Mouse (Mus musculus) kidney, adult 8-10 months (tissue): ENCODE measurements around the gene Hmga1b.
"Not testable (repeated sequence)": the region's sequence is repeated elsewhere in the genome, so short reads cannot be mapped to it uniquely, and the experiment has no call there.

Experiments
- DNase-seq, 2 experiments: peaks; one replicate each; pipeline ENCODE4 v3.0.0; 2022

The Hmga1b gene

DNA sequence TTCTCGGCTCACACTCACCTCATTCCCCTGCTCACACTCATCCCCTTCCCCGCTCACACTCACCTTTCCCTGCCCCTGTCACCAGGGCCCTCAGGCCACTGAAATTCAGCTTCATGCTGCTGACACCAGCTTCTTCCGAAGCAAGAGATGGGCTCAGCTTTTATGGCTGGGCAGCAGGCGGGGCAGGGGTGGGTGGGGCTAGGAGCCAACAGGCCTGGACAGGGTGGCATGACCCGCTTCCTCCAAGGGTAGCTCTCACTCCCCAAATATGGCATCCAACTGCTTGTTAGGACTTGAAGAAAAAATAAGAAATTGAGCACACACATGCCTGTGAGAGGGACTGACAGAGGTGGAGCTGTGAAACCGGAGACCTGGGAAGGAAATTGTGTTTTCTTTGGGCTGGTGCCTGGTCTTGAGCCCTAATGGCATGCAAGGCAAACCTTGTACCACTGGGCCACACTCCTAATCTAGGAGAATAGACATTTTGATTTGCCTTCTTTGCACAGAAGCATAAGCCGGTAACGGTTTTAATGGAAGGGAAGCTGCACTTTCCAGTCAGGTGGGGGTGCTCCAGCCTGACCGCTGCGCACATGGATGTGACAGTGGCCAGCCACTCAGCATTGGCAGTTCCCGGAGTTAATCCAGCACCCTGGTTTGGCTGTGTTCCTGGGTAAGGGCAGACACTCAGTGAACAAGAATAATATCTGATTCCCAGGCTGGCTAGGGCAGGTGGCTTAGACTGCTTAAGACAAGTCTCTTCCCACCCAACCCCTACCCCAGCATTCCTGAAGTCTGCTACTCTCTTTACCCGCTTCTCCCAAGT, 30.5 kb upstream of the Hmga1b start, which contains the start of gene Cbr2:
Cbr2 (minus strand) TSS at position 257 of the 823 bp plus-strand sequence.
- no peak for DNase-seq

- peak; percentile 51 to 63 for DNase-seq
Observed at GRCm38 (mm10) chr11:120733521-120733920, 29.1 kb upstream of the Hmga1b start.

- DNase-seq: no peak
Observed at GRCm38 (mm10) chr11:120736424-120736823, 26.2 kb upstream of the Hmga1b start.

- DNase-seq: no peak
Observed at GRCm38 (mm10) chr11:120740981-120741380, 21.6 kb upstream of the Hmga1b start.

DNA sequence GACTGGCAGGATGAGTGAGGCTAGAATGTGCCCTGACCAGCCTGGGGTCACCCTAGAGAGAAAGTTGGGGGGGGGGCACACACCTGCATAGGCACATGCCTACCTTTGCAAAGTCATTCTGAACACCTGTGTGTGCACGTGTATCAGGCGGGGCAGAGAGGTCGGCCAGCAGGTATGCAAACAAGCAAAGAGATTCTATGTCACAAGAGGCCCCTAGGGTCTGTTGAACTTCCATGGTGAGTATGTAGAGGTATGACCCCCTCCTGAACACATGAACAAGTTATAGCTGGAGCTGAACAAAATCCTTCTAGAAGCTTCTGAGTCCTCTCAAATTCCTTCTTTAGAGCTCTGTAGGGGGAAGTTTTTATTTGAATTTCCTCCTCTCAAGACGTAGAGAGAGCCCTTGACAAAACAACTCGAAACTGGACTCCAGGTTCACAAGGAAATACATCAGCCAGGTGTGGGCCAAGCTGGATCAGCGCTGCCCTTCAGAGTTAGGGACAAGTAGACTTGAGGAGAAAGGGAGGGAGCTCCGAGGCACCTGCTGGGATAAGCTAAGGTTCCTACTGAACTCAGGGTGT, 18.4 kb upstream of the Hmga1b start:
- DNase-seq: no peak

- DNase-seq: no peak
Observed at GRCm38 (mm10) chr11:120747974-120748373, 14.6 kb upstream of the Hmga1b start.

- DNase-seq: peak in 1 of 2 experiments; percentile 38
Observed at GRCm38 (mm10) chr11:120749430-120749829, 13.2 kb upstream of the Hmga1b start.

- DNase-seq: no peak
Observed at GRCm38 (mm10) chr11:120751606-120752005, 11.0 kb upstream of the Hmga1b start.

- DNase-seq: no peak
Observed at GRCm38 (mm10) chr11:120760236-120760635, 2.4 kb upstream of the Hmga1b start.

DNA sequence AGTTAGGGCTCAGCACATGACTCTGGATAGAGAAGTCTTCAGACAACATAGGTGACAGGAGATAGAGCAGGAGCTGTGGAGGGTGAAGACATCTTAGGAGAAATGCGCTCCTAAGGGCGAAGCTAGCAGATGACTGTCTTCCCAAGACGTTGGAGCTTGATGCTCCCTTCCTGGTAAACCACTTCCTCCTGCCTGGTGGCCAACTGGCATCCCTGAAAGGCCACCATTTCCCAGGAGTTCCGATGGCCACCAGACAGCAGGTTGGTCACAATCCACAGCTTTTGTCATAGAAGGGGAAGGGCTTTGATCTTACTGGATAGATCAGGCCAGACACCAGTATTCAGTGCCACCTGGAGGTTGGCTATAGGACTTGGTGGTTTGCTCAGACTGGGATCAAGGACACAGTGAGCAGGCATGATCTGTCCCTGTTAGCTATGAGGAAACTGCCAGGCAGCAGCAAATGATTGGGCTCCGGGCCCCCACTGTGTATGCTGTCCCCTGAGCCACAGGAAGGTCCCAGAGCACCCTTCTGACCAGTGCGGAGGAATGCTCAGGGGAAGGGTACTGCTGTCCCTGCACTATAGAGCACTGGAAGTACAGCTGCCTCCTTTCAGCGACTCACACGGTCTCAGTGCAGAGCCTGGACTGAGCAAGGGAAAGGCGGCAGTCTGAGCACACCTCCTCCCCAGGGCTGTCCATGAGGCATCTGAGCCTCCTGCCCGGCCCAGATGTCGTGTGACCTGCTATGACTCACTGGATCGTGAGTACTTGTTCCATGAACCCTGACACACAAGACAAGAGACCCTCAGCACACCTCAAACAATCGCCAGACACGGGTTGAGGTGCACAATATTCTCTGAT, 553 bp upstream of the Hmga1b start:
- no peak for DNase-seq

DNA sequence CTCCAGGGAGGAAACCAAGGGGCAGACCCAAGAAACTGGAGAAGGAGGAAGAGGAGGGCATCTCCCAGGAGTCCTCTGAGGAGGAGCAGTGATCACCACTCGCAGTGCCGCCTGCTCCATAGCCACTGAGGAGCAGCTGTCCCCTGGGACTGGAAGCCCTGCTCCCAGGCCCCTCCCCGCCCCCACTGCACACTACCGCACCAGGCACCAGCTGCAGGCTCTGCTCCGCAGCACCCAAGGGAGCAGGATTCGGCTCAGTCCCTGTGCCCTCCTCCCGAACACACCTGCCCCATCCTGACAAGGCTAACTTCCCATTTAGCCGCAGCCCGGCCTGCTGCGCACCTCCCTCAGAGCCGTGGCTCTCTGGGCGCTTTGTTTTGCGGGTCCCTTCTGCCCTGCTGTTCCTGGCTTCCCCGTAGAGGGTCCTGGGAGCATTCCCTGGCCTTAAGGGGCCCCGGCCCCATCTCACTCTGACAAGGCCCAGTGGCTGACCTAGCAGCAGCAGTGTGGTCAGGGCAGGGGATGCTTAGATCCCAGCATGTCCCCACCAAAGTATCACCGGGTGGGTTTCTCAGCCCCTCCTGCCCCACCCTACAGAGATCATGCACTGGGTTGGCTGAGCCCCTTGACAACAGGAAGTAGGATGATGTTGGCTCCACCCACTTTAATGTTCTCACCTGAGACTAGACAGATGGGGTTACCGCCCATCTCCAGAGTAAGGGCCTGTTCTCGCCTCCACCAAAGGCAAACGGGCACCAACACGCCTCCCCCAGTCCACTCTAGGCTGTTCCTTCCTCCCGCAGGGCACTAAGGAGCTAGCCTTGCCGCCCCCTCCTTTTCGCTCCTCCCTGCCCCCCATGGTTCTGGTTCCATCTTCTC, 766 bp downstream of the Hmga1b start:
- DNase-seq: not testable (repeated sequence)

GRCm38 (mm10) chr11:120767023-120767422, 4.4 kb downstream of the Hmga1b start:
- not testable (repeated sequence) for DNase-seq

DNA sequence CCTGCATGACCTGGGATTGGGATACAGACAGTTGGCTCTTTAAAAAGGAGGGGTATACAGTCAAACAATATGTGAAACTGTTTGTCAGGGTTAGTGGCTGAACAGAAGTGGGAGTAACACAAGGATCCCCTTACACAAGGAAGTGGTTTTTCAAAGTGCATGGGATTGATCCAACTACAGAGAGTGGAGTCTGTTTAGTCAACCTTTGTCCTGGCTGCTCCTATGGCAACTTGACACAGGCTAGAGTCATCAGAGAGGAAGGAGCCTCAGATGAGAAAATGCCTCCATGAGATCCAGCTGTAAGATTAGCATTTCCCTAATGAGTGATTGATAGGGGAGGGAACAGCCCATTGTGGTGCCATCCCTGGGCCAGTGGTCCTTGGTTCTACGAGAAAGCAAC, 5.6 kb downstream of the Hmga1b start:
- DNase-seq: no peak

GRCm38 (mm10) chr11:120772749-120773148, 10.2 kb downstream of the Hmga1b start:
- DNase-seq: no peak

DNA sequence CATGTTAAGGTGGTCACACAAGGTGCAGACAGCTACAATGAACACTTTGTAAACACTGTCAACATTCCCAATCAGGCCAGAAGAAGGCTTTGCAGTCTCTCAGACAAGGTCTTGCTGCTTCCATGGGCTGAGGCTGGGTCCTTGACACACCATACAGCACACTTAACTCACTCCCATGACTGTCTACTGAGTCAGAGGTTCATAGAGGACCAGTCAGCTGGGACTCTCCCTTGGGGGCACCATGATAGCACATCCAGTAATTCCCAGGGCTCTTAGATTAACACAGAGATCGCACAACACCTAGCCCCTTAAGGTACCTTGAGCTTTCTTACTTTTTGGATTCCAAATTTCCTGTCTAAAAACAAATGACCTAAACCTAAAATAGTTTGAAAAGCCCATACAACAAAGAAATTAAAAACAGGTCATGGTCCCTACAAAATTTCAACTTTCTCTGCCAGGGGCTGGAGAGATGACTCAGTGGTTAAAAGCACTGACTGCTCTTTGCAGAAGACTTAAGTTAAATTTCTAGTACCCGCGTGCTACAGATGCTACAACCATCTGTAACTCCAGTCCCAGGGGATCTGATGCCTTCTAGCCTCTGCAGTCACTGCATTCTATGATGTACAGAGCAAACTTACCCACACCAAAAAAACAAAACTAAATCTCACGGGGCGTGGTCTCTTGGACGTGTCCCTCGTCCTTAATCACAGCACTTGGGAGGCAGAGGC, 11.0 kb downstream of the Hmga1b start:
- no peak for DNase-seq

DNA sequence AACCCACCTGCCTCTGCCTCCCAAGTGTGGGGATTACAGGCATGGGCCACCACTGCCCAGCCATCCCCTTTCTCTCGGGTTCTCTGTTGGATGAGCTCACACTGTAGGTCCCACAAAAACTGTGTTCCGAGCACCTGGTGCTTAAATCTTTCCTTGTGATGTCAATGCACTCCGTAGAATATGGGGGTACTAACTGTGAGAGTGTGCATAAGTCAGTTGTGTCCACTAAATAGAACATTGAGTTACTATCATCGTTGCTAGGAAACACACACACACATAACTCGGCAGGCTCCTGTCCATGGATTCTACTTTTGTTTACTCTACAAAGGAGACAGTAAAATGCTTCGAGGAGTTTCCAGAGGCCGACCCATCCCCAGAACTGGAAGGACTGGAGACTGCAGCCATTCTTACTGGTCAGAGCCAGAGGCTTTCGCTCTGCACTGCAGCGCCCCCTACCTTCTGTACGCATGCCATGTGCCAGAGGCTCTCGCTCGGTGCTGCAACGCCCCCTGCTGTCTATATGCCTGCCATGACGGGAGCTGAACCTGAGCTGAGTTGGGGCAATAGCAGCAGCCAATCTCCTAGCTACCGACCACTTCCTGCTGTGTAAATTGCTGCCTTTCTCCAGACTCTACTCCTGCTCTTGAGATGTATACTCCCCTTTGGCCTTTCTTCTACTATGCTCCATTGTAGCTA, 13.3 kb downstream of the Hmga1b start:
- peak; percentile 87 to 95 for DNase-seq

DNA sequence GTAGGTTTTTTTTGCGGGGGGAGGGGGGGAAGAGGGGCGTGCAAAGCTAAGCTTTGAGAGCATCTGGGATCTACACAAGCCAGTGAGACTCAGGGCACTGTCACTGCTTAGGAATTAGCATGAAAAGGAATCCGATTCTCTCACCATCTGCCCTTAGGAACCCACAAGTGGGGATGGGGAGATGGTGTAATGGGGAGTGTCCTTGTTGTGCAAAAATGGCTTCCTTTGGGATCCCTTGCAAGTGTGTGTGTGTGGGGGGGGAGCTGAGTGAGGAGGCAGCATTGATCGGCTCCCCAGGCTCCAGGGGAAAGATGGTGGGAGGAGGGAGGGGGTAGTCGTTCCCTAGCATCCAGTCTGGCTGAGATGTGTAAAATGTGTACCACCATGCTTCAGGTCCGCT, 14.5 kb downstream of the Hmga1b start:
- DNase-seq: no peak

GRCm38 (mm10) chr11:120779876-120780275, 17.3 kb downstream of the Hmga1b start:
- DNase-seq: no peak

DNA sequence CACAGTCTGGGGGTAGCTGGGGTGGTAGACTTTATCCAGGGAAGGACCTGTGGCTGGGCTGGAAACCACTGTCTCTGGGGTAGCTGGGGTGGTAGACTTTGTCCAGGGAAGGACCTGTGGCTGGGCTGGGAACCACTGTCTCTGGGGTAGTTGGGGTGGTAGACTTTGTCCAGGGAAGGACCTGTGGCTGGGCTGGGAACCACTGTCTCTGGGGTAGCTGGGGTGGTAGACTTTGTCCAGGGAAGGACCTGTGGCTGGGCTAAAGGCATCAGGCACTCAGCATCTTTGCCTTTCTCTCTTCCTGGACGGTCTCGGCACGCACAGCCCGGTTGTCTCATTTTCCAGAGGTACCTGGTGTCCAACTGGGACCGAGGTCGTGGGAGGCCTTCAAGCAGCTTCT, 18.8 kb downstream of the Hmga1b start:
- not testable (repeated sequence) for DNase-seq

DNA sequence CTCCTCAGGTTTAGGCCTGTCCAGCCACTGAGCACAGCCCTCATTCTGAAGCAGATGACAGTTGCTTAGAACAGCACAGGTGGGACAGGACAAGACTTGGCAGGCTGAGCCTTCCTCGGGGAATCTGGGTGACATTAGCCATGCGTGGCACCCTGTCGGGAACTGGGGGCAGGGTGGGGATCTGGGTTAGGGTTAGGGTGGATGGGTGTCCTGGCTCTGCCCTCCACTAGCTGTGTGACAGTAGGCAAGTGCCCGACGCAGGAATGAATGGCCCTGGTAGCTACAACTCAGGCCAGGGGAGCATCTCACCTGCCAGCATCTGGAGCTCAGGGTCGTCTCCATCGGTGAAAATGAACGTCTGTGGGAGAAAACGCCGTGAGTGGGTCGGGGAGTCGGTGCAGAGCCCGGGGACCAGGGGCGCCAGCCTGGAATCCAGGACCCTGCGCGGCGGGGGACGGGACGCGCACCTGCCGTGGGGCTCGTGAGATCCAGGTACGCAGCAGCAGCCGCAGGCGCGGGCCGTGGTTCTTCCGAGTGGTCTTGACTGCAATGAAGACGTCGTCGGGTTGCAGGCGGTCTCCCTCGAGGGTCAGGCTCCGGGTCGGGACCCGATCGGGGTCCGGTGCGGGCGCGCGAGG, 21.0 kb downstream of the Hmga1b start:
- no peak for DNase-seq
